Mouse (Mus musculus) midbrain, embryonic 13.5 days (tissue): ENCODE data around the gene Cmtm1. TPM values are rescaled to one million over a fixed set of nuclear protein-coding genes. Genes with fewer than 3 reads are reported as not detected.
"Not testable (repeated sequence)": the region's sequence is repeated elsewhere in the genome, so short reads cannot be mapped to it uniquely, and the experiment has no call there.

Experiments
- ATAC-seq: fragments of 200-750 bp; cut with Nextera tagmentation; 2 replicates; pipeline ENCODE4 v1.8.0; 2017; ENCODE audit warnings: mild to moderate bottlenecking, moderate TSS enrichment, moderate library complexity
- H3K27ac ChIP-seq: fragments of 300-500 bp; sonication (generic); 2 replicates; pipeline ENCODE4 v1.5.1; 2015; ENCODE audit warnings: inconsistent platforms, mild to moderate bottlenecking, moderate library complexity
- H3K27me3 ChIP-seq: fragments of 300-500 bp; sonication (generic); 2 replicates; pipeline ENCODE4 v1.6.1; 2015; ENCODE audit warnings: mild to moderate bottlenecking, inconsistent platforms
- H3K36me3 ChIP-seq: fragments of 300-500 bp; sonication (generic); 2 replicates; pipeline ENCODE4 v1.6.1; 2015; ENCODE audit warnings: mild to moderate bottlenecking, inconsistent platforms
- H3K4me1 ChIP-seq: fragments of 300-500 bp; sonication (generic); replicated peaks from 2 replicates; pipeline ENCODE4 v1.6.1; 2015; ENCODE audit warnings: inconsistent platforms
- H3K4me2 ChIP-seq: fragments of 300-500 bp; sonication (generic); replicated peaks from 2 replicates; pipeline ENCODE4 v1.6.1; 2015; ENCODE audit warnings: moderate library complexity, mild to moderate bottlenecking, inconsistent platforms
- H3K4me3 ChIP-seq: fragments of 300-500 bp; sonication (generic); replicated peaks from 2 replicates; pipeline ENCODE4 v1.5.1; 2015; ENCODE audit warnings: mild to moderate bottlenecking, inconsistent platforms
- H3K9ac ChIP-seq: fragments of 300-500 bp; sonication (generic); replicated peaks from 2 replicates; pipeline ENCODE4 v1.6.1; 2015; ENCODE audit warnings: mild to moderate bottlenecking, inconsistent platforms
- H3K9me3 ChIP-seq: fragments of 300-500 bp; sonication (generic); 2 replicates; pipeline ENCODE4 v1.6.1; 2016; ENCODE audit warnings: mild to moderate bottlenecking, inconsistent platforms
- WGBS: fragments of 180-500 bp; shearing (Covaris S2); methylation state at CpG from one replicate; pipeline ENCODE4 v1.1.7; 2015; 5-methylcytosine and 5-hydroxymethylcytosine counted together
- polyA plus RNA-seq: library from polyadenylated mRNA; unstranded; fragments of >200 nt; fragmentation: Nextera tagmentation; extraction: Ambion mirVana; gene quantifications from 2 replicates; pipeline ENCODE4 v1.2.1, GENCODE M21; 2015

Cmtm1 gene
- polyA plus RNA-seq, 1 experiment from 2014 or later: not detected

- Histone ChIP-seq H3K36me3 (0 out of 2 replicates have a peak, but pooled peaks cover 2% of the 10 kb centered on the region), H3K4me2 (peak overlapping the region; percentile 84), H3K4me3 (peak overlapping the region; percentile 61), H3K4me1 (peaks cover 19% of the 10 kb centered on the region), H3K9ac (peak overlapping the region; percentile 77), H3K9me3 (no peaks in the 10 kb centered on the region), H3K27ac (peak overlapping the region; percentile 44), H3K27me3 (no peaks in the 10 kb centered on the region)
- ATAC-seq: peak; percentile 84
- under 1% methylated on average over 54 of the region's 54 CpGs for WGBS
Observed at GRCm38 (mm10) chr8:104340233-104341105, 30.5 kb upstream of the Cmtm1 start.

DNA sequence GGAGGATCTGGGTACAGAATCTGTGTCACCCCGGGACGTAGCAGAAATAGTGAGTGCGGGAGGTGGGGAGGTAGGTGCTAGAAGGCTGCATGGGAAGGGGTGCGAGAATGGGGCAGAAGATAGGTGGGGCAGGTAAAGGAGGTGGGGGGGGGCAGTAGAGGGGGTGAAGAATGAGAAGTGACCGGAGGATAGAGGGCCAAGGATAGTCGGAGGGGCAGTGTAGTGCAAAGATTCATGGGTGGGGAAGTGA, 30.0 kb upstream of the Cmtm1 start:
- Histone ChIP-seq H3K4me2 (peak overlapping the region; percentile 84), H3K4me1 (peaks cover 19% of the 10 kb centered on the region), H3K4me3 (peak overlapping the region; percentile 61), H3K36me3 (no peaks in the 10 kb centered on the region), H3K9me3 (no peaks in the 10 kb centered on the region), H3K9ac (peak overlapping the region; percentile 77), H3K27me3 (no peaks in the 10 kb centered on the region), H3K27ac (no peak overlapping the region)
- ATAC-seq: peak; percentile 24
- WGBS: 3% methylated on average over 6 of the region's 6 CpGs

GRCm38 (mm10) chr8:104339229-104339982, 29.5 kb upstream of the Cmtm1 start, which contains the start of gene Cmtm3:
Cmtm3 (plus strand) TSS chr8:104339410.
- H3K27ac ChIP-seq: no peak within 1 kb of the TSS
- 14% methylated on average over 16 of the region's 18 CpGs for WGBS
- no peaks in the 10 kb centered on the region for H3K36me3 ChIP-seq
- peak within 1 kb of the TSS; percentile 84 for H3K4me2 ChIP-seq
- ATAC-seq: no peak
- no peaks in the 10 kb centered on the region for H3K9me3 ChIP-seq
- peak within 1 kb of the TSS; percentile 77 for H3K9ac ChIP-seq
- H3K4me1 ChIP-seq: peaks cover 19% of the 10 kb centered on the region
- peak within 1 kb of the TSS; percentile 61 for H3K4me3 ChIP-seq
- no peaks in the 10 kb centered on the region for H3K27me3 ChIP-seq

GRCm38 (mm10) chr8:104337890-104338289, 27.9 kb upstream of the Cmtm1 start:
- Histone ChIP-seq H3K9me3 (no peaks in the 10 kb centered on the region), H3K4me2 (no peak overlapping the region), H3K4me1 (peaks cover 19% of the 10 kb centered on the region), H3K27ac (no peak overlapping the region), H3K27me3 (no peaks in the 10 kb centered on the region), H3K9ac (no peak overlapping the region), H3K4me3 (no peak overlapping the region), H3K36me3 (no peaks in the 10 kb centered on the region)
- 57% methylated on average over 3 of the region's 3 CpGs for WGBS
- ATAC-seq: no peak

- no peaks in the 10 kb centered on the region for H3K27me3 ChIP-seq
- H3K4me3 ChIP-seq: no peak overlapping the region
- no peaks in the 10 kb centered on the region for H3K9me3 ChIP-seq
- WGBS: 85% methylated on average over 1 of the region's 1 CpGs
- H3K36me3 ChIP-seq: no peaks in the 10 kb centered on the region
- H3K4me2 ChIP-seq: no peak overlapping the region
- no peak for ATAC-seq
- no peak overlapping the region for H3K27ac ChIP-seq
- H3K9ac ChIP-seq: no peak overlapping the region
- peaks cover 19% of the 10 kb centered on the region for H3K4me1 ChIP-seq
Observed at GRCm38 (mm10) chr8:104336806-104337205, 26.9 kb upstream of the Cmtm1 start.

GRCm38 (mm10) chr8:104334196-104334595, 24.3 kb upstream of the Cmtm1 start:
- H3K27ac ChIP-seq: no peak overlapping the region
- no peaks in the 10 kb centered on the region for H3K36me3 ChIP-seq
- H3K4me3 ChIP-seq: no peak overlapping the region
- no peak overlapping the region for H3K4me2 ChIP-seq
- no peaks in the 10 kb centered on the region for H3K9me3 ChIP-seq
- H3K4me1 ChIP-seq: no peaks in the 10 kb centered on the region
- H3K27me3 ChIP-seq: no peaks in the 10 kb centered on the region
- no peak for ATAC-seq
- WGBS: 83% methylated on average over 1 of the region's 1 CpGs
- no peak overlapping the region for H3K9ac ChIP-seq

DNA sequence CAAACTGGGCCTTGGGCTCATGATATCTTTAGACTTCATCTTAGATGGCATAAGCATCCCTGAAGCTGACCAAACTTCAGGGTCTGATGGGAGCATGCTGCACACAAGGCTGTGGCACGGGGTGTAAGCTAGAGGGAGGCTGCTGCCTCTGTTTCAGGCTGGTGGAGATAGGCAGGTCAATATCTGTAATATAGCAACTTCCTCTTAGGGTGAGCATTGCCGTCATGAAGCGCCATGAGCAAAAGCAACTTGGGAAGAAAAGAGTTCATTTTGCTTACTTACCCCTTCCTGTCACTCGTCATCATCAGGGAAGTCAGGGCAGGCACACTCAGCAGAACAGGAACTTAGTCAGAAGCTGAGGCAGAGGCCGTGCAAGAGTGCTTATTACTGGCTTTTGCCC, 23.8 kb upstream of the Cmtm1 start:
- no peaks in the 10 kb centered on the region for H3K4me1 ChIP-seq
- no peak overlapping the region for H3K4me3 ChIP-seq
- H3K4me2 ChIP-seq: no peak overlapping the region
- no peak overlapping the region for H3K27ac ChIP-seq
- no peaks in the 10 kb centered on the region for H3K9me3 ChIP-seq
- H3K9ac ChIP-seq: no peak overlapping the region
- ATAC-seq: no peak
- H3K36me3 ChIP-seq: no peaks in the 10 kb centered on the region
- 81% methylated on average over 5 of the region's 5 CpGs for WGBS
- no peaks in the 10 kb centered on the region for H3K27me3 ChIP-seq

GRCm38 (mm10) chr8:104332665-104333631, 23.0 kb upstream of the Cmtm1 start:
- WGBS: 81% methylated on average over 5 of the region's 5 CpGs

GRCm38 (mm10) chr8:104321930-104322329, 12.0 kb upstream of the Cmtm1 start, which contains the start of gene Cmtm2b:
Cmtm2b (plus strand) TSS chr8:104322230.
- not testable (repeated sequence) for H3K4me1 ChIP-seq, H3K36me3 ChIP-seq, H3K9me3 ChIP-seq, H3K9ac ChIP-seq, H3K27me3 ChIP-seq, H3K4me3 ChIP-seq, H3K27ac ChIP-seq, ATAC-seq, H3K4me2 ChIP-seq
- WGBS: 95% methylated on average over 12 of the region's 12 CpGs

More at GRCm38 (mm10) chr8:104332665-104333631, 23.0 kb upstream of the Cmtm1 start:
- Histone ChIP-seq H3K4me2 (no peak overlapping the region), H3K36me3 (no peaks in the 10 kb centered on the region), H3K27me3 (no peaks in the 10 kb centered on the region), H3K4me3 (no peak overlapping the region), H3K4me1 (no peaks in the 10 kb centered on the region), H3K27ac (no peak overlapping the region), H3K9ac (no peak overlapping the region), H3K9me3 (no peaks in the 10 kb centered on the region)
- ATAC-seq: no peak

DNA sequence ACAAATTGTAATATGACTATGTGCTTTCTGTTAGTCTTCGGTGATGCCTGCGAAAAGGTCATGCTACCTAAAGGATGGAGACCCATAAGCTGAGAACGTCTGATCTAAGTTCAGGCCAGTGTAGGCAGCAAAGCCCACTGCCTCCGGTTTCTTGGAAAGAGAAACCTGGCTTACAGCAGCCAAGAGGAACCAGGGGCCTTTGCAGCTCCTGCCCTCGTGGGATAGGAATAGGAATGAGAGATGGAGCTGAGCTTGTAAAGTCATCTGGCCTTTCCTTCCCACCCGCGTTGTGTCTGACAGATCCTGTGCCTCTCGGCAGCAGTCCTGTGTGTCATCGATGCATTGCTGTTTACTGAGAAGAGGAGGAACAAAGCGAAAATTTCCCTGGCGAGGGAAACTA, 11.3 kb upstream of the Cmtm1 start, which contains the start of gene Gm11020:
Gene Gm11020 (plus strand): TSS at position 301 of the 400 bp plus-strand sequence.
- not testable (repeated sequence) for H3K4me2 ChIP-seq, ATAC-seq, H3K27me3 ChIP-seq, H3K27ac ChIP-seq, H3K9ac ChIP-seq, H3K4me3 ChIP-seq, H3K36me3 ChIP-seq, H3K4me1 ChIP-seq, H3K9me3 ChIP-seq
- WGBS: 86% methylated on average over 11 of the region's 11 CpGs

GRCm38 (mm10) chr8:104313311-104313710, 3.4 kb upstream of the Cmtm1 start:
- no peak overlapping the region for H3K4me2 ChIP-seq
- H3K4me3 ChIP-seq: no peak overlapping the region
- ATAC-seq: no peak
- H3K9ac ChIP-seq: no peak overlapping the region
- H3K27me3 ChIP-seq: no peaks in the 10 kb centered on the region
- H3K36me3 ChIP-seq: no peaks in the 10 kb centered on the region
- 78% methylated on average over 4 of the region's 4 CpGs for WGBS
- H3K27ac ChIP-seq: no peak overlapping the region
- no peaks in the 10 kb centered on the region for H3K4me1 ChIP-seq
- no peaks in the 10 kb centered on the region; the same call in 1 of the 2 replicates for H3K9me3 ChIP-seq
